Comparison of ENCODE assay signal across 25 mouse cellular contexts in genomic region chr4:48576361-48576760, GRCm38 (mm10). TPM values are rescaled to one million over a fixed set of nuclear protein-coding genes. Genes with fewer than 3 reads are reported as not detected.
"Had no signal": no experiment of that assay in that cellular context is flagged by ENCODE, and none has a peak within 500 bp of the region (broad histone marks: within the 10 kb centered on the region; RNA-seq: fewer than 3 reads in every experiment).

No protein-coding gene starts in this region.

- H3K4me3 ChIP-seq: heart, adult 2 months; heart, embryonic 13.5 days; heart, embryonic 15.5 days; hindbrain, embryonic 13.5 days; hindbrain, embryonic 15.5 days; kidney, embryonic 15.5 days; limb, embryonic 13.5 days; limb, embryonic 15.5 days; liver, embryonic 12.5 days had no signal

- H3K9me3 ChIP-seq: heart, embryonic 13.5 days; heart, embryonic 15.5 days; hindbrain, embryonic 13.5 days; hindbrain, embryonic 15.5 days; kidney, embryonic 15.5 days; limb, embryonic 13.5 days; limb, embryonic 15.5 days; liver, embryonic 12.5 days had no signal

- H3K27ac ChIP-seq: heart, adult 2 months; heart, embryonic 13.5 days; heart, embryonic 15.5 days; hindbrain, embryonic 13.5 days; hindbrain, embryonic 15.5 days; hindbrain, postnatal 0 days; kidney, embryonic 15.5 days; kidney, postnatal 0 days; limb, embryonic 13.5 days; limb, embryonic 15.5 days; liver, embryonic 12.5 days; liver, embryonic 14.5 days had no signal

- H3K9ac ChIP-seq: heart, embryonic 13.5 days; heart, embryonic 15.5 days; hindbrain, embryonic 13.5 days; hindbrain, embryonic 15.5 days; kidney, embryonic 15.5 days; limb, embryonic 13.5 days; limb, embryonic 15.5 days; liver, embryonic 12.5 days; liver, embryonic 14.5 days had no signal

- H3K4me1 ChIP-seq: kidney, embryonic 15.5 days; limb, embryonic 13.5 days; limb, embryonic 15.5 days; liver, embryonic 12.5 days had no signal

- H3K27me3 ChIP-seq: heart, embryonic 13.5 days; heart, embryonic 15.5 days; hindbrain, embryonic 13.5 days; hindbrain, embryonic 15.5 days; kidney, embryonic 15.5 days; limb, embryonic 15.5 days had no signal

- DNase-seq: gastrocnemius, postnatal 14 days; gastrocnemius, postnatal 36 days; heart, adult 11 months; heart, adult 2 months; heart, postnatal 14 days; heart, postnatal 36 days; kidney, adult 18-20 months; kidney, adult 9 months; kidney, postnatal 14 days; kidney, postnatal 36 days; layer of hippocampus, adult 9-11 months; layer of hippocampus, postnatal 36 days; left cerebral cortex, postnatal 4 days had no signal

- H3K36me3 ChIP-seq: heart, embryonic 13.5 days; heart, embryonic 15.5 days; hindbrain, embryonic 13.5 days; hindbrain, embryonic 15.5 days; kidney, embryonic 15.5 days; limb, embryonic 13.5 days; limb, embryonic 15.5 days; liver, embryonic 12.5 days had no signal

RNA-seq across cellular contexts. Expression of gene Tmeff1, which starts 8.6 kb away (rescaled TPM):
- polyA plus RNA-seq: liver, adult 2 months had no signal
